Mouse (Mus musculus): Measurements from ENCODE around the gene Dnaja3.

DNA sequence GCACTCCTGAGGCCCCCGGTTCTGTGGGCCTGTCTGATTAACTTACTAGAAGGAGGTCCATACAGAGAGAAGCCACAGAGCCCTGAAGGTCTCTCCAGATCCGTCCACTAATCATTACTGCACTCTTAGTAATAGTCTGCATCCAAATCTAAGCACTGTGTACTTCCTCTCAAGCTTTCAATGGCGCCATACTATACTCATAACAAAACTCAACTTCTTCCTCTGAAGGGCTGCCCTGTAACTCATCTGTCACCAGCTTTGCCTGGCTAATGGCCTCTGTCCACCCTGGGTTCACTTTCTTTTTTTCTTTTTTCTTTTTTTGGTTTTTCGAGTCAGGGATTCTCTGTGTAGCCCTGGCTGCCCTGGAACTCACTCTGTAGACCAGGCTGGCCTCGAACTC, 38.3 kb downstream of the Dnaja3 start:
- TF ChIP-seq CTCF (IDR thresholded peaks at IDR 0.05; ENCODE audit: control insufficient read depth, insufficient read depth, insufficient read length), result no peak
- TF ChIP-seq MYOG (IDR thresholded peaks at IDR 0.05; ENCODE audit: control insufficient read depth, extremely low read depth, insufficient read length), result no peak
- no peak for TF ChIP-seq USF1 (IDR thresholded peaks at IDR 0.05; ENCODE audit: low read depth)
- TF ChIP-seq MYOD1 (IDR thresholded peaks at IDR 0.05; ENCODE audit: control insufficient read depth, insufficient read length, low read depth), result no peak
- no peak for TF ChIP-seq MAX (IDR thresholded peaks at IDR 0.05)
- TF ChIP-seq CEBPB (IDR thresholded peaks at IDR 0.05; ENCODE audit: low read depth), result no peak

Data from C2C12 (cell line).